Mouse (Mus musculus) bone marrow, adult 2 months (tissue): ENCODE data around the gene Mboat7.

Source experiments
- CTCF ChIP-seq: fragments of 200-500 bp; IDR thresholded peaks from 2 replicates; pipeline ENCODE4 v1.5.1; 2011; ENCODE audit warnings: low read length, control low read depth; ENCODE audit not compliant: control insufficient read depth, insufficient read depth
- POLR2A ChIP-seq: fragments of 200-500 bp; IDR thresholded peaks from 2 replicates; pipeline ENCODE4 v1.6.1; 2011; ENCODE audit warnings: low read depth, mild to moderate bottlenecking, control low read depth, low read length, borderline replicate concordance; ENCODE audit not compliant: control insufficient read depth

DNA sequence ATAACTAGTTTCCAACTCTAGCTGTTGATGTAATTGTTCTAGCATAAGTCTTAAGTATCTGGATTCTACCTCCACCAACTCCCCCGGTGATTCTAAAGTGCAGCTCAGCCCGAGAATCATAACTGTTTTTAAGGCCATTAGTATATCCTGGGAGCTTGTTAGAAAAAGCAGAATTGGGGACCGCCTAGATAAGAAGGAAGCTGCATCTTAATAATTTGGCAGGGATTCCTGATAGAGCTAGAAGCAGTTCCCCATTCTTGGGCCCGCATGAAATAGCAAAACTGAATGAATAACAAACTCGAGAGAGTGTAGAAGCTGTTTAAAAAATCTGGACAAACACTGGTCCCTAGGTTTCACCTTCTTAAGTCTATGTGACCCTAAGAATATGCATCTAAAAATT, 49.9 kb downstream of the Mboat7 start:
- TF ChIP-seq CTCF (no peak), POLR2A (no peak)
